Mouse (Mus musculus) heart, adult 18-20 months (tissue): ENCODE data around the gene Smad5. TPM values are rescaled to one million over a fixed set of nuclear protein-coding genes. Genes with fewer than 3 reads are reported as not detected.

ENCODE experiments used
- total RNA-seq, 2 experiments: library from RNA; stranded (reverse); gene quantifications; 2 replicates each; pipeline ENCODE4 v1.2.3; 2021

The Smad5 gene
- total RNA-seq, 2 experiments from 2014 or later: 26.6 to 26.9 TPM

Other genes starting within 250 kb of the Smad5 start
- gene Il9, start 220.8 kb upstream of the Smad5 start, total RNA-seq: not detected
- under 1 TPM; 0.74 to 0.87 TPM for gene Fbxl21, start 180.5 kb upstream of the Smad5 start, total RNA-seq
- gene Lect2, start 154.5 kb upstream of the Smad5 start, total RNA-seq: not detected
- gene Tgfbi, start 93.5 kb upstream of the Smad5 start, total RNA-seq: 10 to 100 TPM; 19.5 to 22.9 TPM
- gene Gm45623, start 50.8 kb downstream of the Smad5 start, total RNA-seq: not detected
- gene Trpc7, start 193.0 kb downstream of the Smad5 start, total RNA-seq: not detected